Mouse (Mus musculus) liver, embryonic 12.5 days (tissue): Measurements from ENCODE around the gene Rnls. TPM values are rescaled to one million over a fixed set of nuclear protein-coding genes. Genes with fewer than 3 reads are reported as not detected.

Source experiments
- ATAC-seq: fragments of 200-750 bp; cut with Nextera tagmentation; 2 replicates; pipeline ENCODE4 v1.8.0; 2017; ENCODE audit warnings: moderate number of reproducible peaks, mild to moderate bottlenecking, moderate library complexity
- H3K27ac ChIP-seq: fragments of 300-500 bp; sonication (generic); 2 replicates; pipeline ENCODE4 v1.5.1; 2016; ENCODE audit warnings: mild to moderate bottlenecking
- H3K27me3 ChIP-seq: fragments of 300-500 bp; sonication (generic); replicated peaks from 2 replicates; pipeline ENCODE4 v1.6.1; 2016; ENCODE audit warnings: mild to moderate bottlenecking, moderate library complexity
- H3K36me3 ChIP-seq: fragments of 300-500 bp; sonication (generic); 2 replicates; pipeline ENCODE4 v1.6.1; 2016; ENCODE audit warnings: mild to moderate bottlenecking, moderate library complexity
- H3K4me1 ChIP-seq: fragments of 300-500 bp; sonication (generic); 2 replicates; pipeline ENCODE4 v1.6.1; 2016
- H3K4me2 ChIP-seq: fragments of 300-500 bp; sonication (generic); 2 replicates; pipeline ENCODE4 v1.6.1; 2016; ENCODE audit warnings: mild to moderate bottlenecking, moderate library complexity
- H3K4me3 ChIP-seq: fragments of 300-500 bp; sonication (generic); 2 replicates; pipeline ENCODE4 v1.5.1; 2016; ENCODE audit warnings: mild to moderate bottlenecking, moderate library complexity
- H3K9ac ChIP-seq: fragments of 300-500 bp; sonication (generic); 2 replicates; pipeline ENCODE4 v1.6.1; 2016; ENCODE audit warnings: mild to moderate bottlenecking, moderate library complexity
- H3K9me3 ChIP-seq: fragments of 300-500 bp; sonication (generic); replicated peaks from 2 replicates; pipeline ENCODE4 v1.6.1; 2016; ENCODE audit warnings: mild to moderate bottlenecking, moderate library complexity
- WGBS: fragments of 180-500 bp; shearing (Covaris S2); methylation state at CpG from one replicate; pipeline ENCODE4 v1.1.7; 2016; ENCODE audit not compliant: insufficient replicate concordance; 5-methylcytosine and 5-hydroxymethylcytosine counted together
- microRNA-seq: library from miRNA; unstranded; fragments of <30 nt; microRNA quantifications from one replicate; pipeline ENCODE4, GENCODE M21; 2017
- polyA plus RNA-seq: library from polyadenylated mRNA; unstranded; fragments of >200 nt; fragmentation: Nextera tagmentation; extraction: Ambion mirVana; gene quantifications from 2 replicates; pipeline ENCODE4 v1.2.1, GENCODE M21; 2016

Gene Rnls
- polyA plus RNA-seq, 1 experiment from 2014 or later: 1.4 TPM

- Histone ChIP-seq H3K4me1 (peaks cover 38% of the 10 kb centered on the region), H3K9ac (no peak overlapping the region), H3K27ac (no peak overlapping the region), H3K36me3 (no peaks in the 10 kb centered on the region), H3K4me3 (no peak overlapping the region), H3K4me2 (no peak overlapping the region), H3K9me3 (no peaks in the 10 kb centered on the region), H3K27me3 (no peaks in the 10 kb centered on the region)
- 70% methylated on average over 9 of the region's 9 CpGs for WGBS
- no peak for ATAC-seq
Observed at GRCm38 (mm10) chr19:33099201-33099788, 292.8 kb downstream of the Rnls start.

GRCm38 (mm10) chr19:33097691-33098090, 294.4 kb downstream of the Rnls start:
- ATAC-seq: no peak
- Histone ChIP-seq H3K4me3 (no peak overlapping the region), H3K36me3 (no peaks in the 10 kb centered on the region), H3K4me1 (peaks cover 34% of the 10 kb centered on the region), H3K27ac (no peak overlapping the region), H3K27me3 (no peaks in the 10 kb centered on the region), H3K9me3 (no peaks in the 10 kb centered on the region), H3K4me2 (no peak overlapping the region), H3K9ac (no peak overlapping the region)
- 52% methylated on average over 3 of the region's 3 CpGs for WGBS

GRCm38 (mm10) chr19:33096581-33096980, 295.5 kb downstream of the Rnls start:
- ATAC-seq: no peak
- H3K4me1 ChIP-seq: peaks cover 24% of the 10 kb centered on the region
- no peak overlapping the region for H3K4me3 ChIP-seq
- H3K9ac ChIP-seq: no peak overlapping the region
- H3K36me3 ChIP-seq: no peaks in the 10 kb centered on the region
- H3K27ac ChIP-seq: no peak overlapping the region
- H3K4me2 ChIP-seq: no peak overlapping the region
- no peaks in the 10 kb centered on the region for H3K27me3 ChIP-seq
- 82% methylated on average over 5 of the region's 5 CpGs for WGBS
- no peaks in the 10 kb centered on the region for H3K9me3 ChIP-seq

- ATAC-seq: no peak
- no peak overlapping the region for H3K4me3 ChIP-seq
- no peak overlapping the region for H3K27ac ChIP-seq
Observed at GRCm38 (mm10) chr19:33092575-33092974, 299.5 kb downstream of the Rnls start.

GRCm38 (mm10) chr19:33091324-33091723, 300.8 kb downstream of the Rnls start:
- no peak overlapping the region for H3K9ac ChIP-seq
- no peak for ATAC-seq
- no peak overlapping the region for H3K27ac ChIP-seq
- H3K36me3 ChIP-seq: no peaks in the 10 kb centered on the region
- WGBS: 27% methylated on average over 3 of the region's 3 CpGs
- no peak overlapping the region for H3K4me2 ChIP-seq
- H3K4me1 ChIP-seq: peaks cover 7% of the 10 kb centered on the region; the same call in 1 of the 2 replicates
- H3K9me3 ChIP-seq: no peaks in the 10 kb centered on the region
- no peaks in the 10 kb centered on the region for H3K27me3 ChIP-seq
- no peak overlapping the region for H3K4me3 ChIP-seq

More at GRCm38 (mm10) chr19:33092575-33092974, 299.5 kb downstream of the Rnls start:
- Histone ChIP-seq H3K9me3 (no peaks in the 10 kb centered on the region), H3K27me3 (no peaks in the 10 kb centered on the region), H3K4me1 (peaks cover 7% of the 10 kb centered on the region; the same call in 1 of the 2 replicates), H3K9ac (no peak overlapping the region), H3K4me2 (no peak overlapping the region), H3K36me3 (no peaks in the 10 kb centered on the region)

GRCm38 (mm10) chr19:33088868-33089267, 303.2 kb downstream of the Rnls start:
- H3K27me3 ChIP-seq: no peaks in the 10 kb centered on the region
- H3K9ac ChIP-seq: no peak overlapping the region
- WGBS: 70% methylated on average over 2 of the region's 2 CpGs
- peaks cover 7% of the 10 kb centered on the region; the same call in 1 of the 2 replicates for H3K4me1 ChIP-seq
- no peaks in the 10 kb centered on the region for H3K36me3 ChIP-seq
- H3K4me3 ChIP-seq: no peak overlapping the region
- no peak overlapping the region for H3K27ac ChIP-seq
- no peaks in the 10 kb centered on the region for H3K9me3 ChIP-seq
- no peak overlapping the region for H3K4me2 ChIP-seq
- ATAC-seq: no peak

- H3K27ac ChIP-seq: no peak overlapping the region
- no peaks in the 10 kb centered on the region for H3K36me3 ChIP-seq
- H3K4me1 ChIP-seq: peaks cover 7% of the 10 kb centered on the region; the same call in 1 of the 2 replicates
- ATAC-seq: no peak
- H3K4me2 ChIP-seq: no peak overlapping the region
- H3K4me3 ChIP-seq: no peak overlapping the region
- H3K27me3 ChIP-seq: no peaks in the 10 kb centered on the region
- WGBS: 52% methylated on average over 4 of the region's 4 CpGs
- no peak overlapping the region for H3K9ac ChIP-seq
- no peaks in the 10 kb centered on the region for H3K9me3 ChIP-seq
Observed at GRCm38 (mm10) chr19:33087961-33088360, 304.1 kb downstream of the Rnls start.

Small RNA genes within 50 kb of the gene (microRNA-seq; reads per million reads assigned to microRNA genes)
- gene Mir3970: 1.4 reads per million

Other genes with a start within 250 kb of the Rnls start
- not detected in 2 replicates for gene Lipo4, start 125.5 kb upstream of the Rnls start, polyA plus RNA-seq
- not detected in 2 replicates for gene Gm8978, start 233.0 kb upstream of the Rnls start, polyA plus RNA-seq